Mouse (Mus musculus) MEL (cell line): Measurements from ENCODE around the gene Gnaq.

Source experiments
- CTCF ChIP-seq, 3 experiments: IDR thresholded peaks in 2 of 3; conservative IDR thresholded peaks in 1 of 3; 2 replicates each; pipeline ENCODE4 v1.5.1; 2011 to 2012; ENCODE audit warnings: low read length in 3 of 3, low read depth in 2 of 3, mild to moderate bottlenecking in 2 of 3, improper control_type of control experiment in 1 of 3, inconsistent platforms in 1 of 3, mixed read lengths in 1 of 3, moderate library complexity in 1 of 3; ENCODE audit not compliant: control insufficient read depth in 1 of 3, insufficient read depth in 1 of 3, poor library complexity in 1 of 3, severe bottlenecking in 1 of 3
- EP300 ChIP-seq, 2 experiments: IDR thresholded peaks; 2 replicates each; pipeline ENCODE4 v1.6.1; 2011; ENCODE audit warnings: improper control_type of control experiment in 2 of 2, low read length in 2 of 2, low read depth in 1 of 2, mild to moderate bottlenecking in 1 of 2
- HCFC1 ChIP-seq: IDR thresholded peaks from 2 replicates; pipeline ENCODE4 v1.6.1; 2012; ENCODE audit warnings: low read depth, mild to moderate bottlenecking, inconsistent platforms, low read length, improper control_type of control experiment, moderate library complexity
- JUND ChIP-seq: IDR thresholded peaks from 2 replicates; pipeline ENCODE4 v1.6.1; 2011; ENCODE audit warnings: low read depth, mild to moderate bottlenecking, improper control_type of control experiment, low read length
- KAT2A ChIP-seq: conservative IDR thresholded peaks from 2 replicates; pipeline ENCODE4 v1.6.1; 2012; ENCODE audit warnings: low read depth, low read length, improper control_type of control experiment, inconsistent platforms
- MEF2A ChIP-seq: IDR thresholded peaks from 2 replicates; pipeline ENCODE4 v1.6.1; 2014; ENCODE audit warnings: low read depth, mild to moderate bottlenecking, inconsistent platforms, low read length, improper control_type of control experiment; ENCODE audit not compliant: poor library complexity, insufficient replicate concordance, severe bottlenecking; ENCODE audit errors: extremely low read depth
- POLR2A ChIP-seq, 2 experiments: IDR thresholded peaks; 2 replicates each; pipeline ENCODE4 v1.6.1; 2011 to 2012; ENCODE audit warnings: low read length in 2 of 2, mild to moderate bottlenecking in 2 of 2, control low read depth in 1 of 2, improper control_type of control experiment in 1 of 2, low read depth in 1 of 2, moderate library complexity in 1 of 2; ENCODE audit not compliant: control insufficient read depth in 1 of 2, insufficient read depth in 1 of 2, poor library complexity in 1 of 2
- POLR2AphosphoS2 ChIP-seq: IDR thresholded peaks from 2 replicates; pipeline ENCODE4 v1.6.1; 2011; ENCODE audit warnings: low read length, improper control_type of control experiment
- TAL1 ChIP-seq: IDR thresholded peaks from 2 replicates; pipeline ENCODE4 v1.6.1; 2012; ENCODE audit warnings: mild to moderate bottlenecking, inconsistent platforms, low read length, moderate library complexity, mixed read lengths
- UBTF ChIP-seq: IDR thresholded peaks from 2 replicates; pipeline ENCODE4 v1.6.1; 2012; ENCODE audit warnings: low read depth, mild to moderate bottlenecking, inconsistent platforms, low read length, improper control_type of control experiment, moderate library complexity, borderline replicate concordance; ENCODE audit not compliant: insufficient read depth
- USF1 ChIP-seq: IDR thresholded peaks from 2 replicates; pipeline ENCODE4 v1.6.1; 2014; ENCODE audit warnings: low read depth, mild to moderate bottlenecking, inconsistent platforms, low read length, improper control_type of control experiment, moderate library complexity
- ZKSCAN1 ChIP-seq: IDR thresholded peaks from 2 replicates; pipeline ENCODE4 v1.6.1; 2012; ENCODE audit warnings: low read depth, mild to moderate bottlenecking, inconsistent platforms, low read length, improper control_type of control experiment, moderate library complexity
- ZMIZ1 ChIP-seq: IDR thresholded peaks from 2 replicates; pipeline ENCODE4 v1.6.1; 2012; ENCODE audit warnings: low read depth, mild to moderate bottlenecking, inconsistent platforms, low read length, improper control_type of control experiment, moderate library complexity

- TF ChIP-seq TAL1 = no peak
- TF ChIP-seq ZMIZ1 = no peak
- no peak for TF ChIP-seq USF1
- TF ChIP-seq POLR2AphosphoS2 = no peak
- no peak for TF ChIP-seq JUND
- no peak for TF ChIP-seq EP300 (IDR thresholded peaks at IDR 0.05; ENCODE audit: low read depth in 1 of 2, low read length in 2 of 2)
- TF ChIP-seq POLR2A (IDR thresholded peaks at IDR 0.05; ENCODE audit: control insufficient read depth in 1 of 2, insufficient read depth in 1 of 2, low read depth in 1 of 2, low read length in 2 of 2, poor library complexity in 1 of 2) = no peak
- TF ChIP-seq CTCF (IDR thresholded peaks at IDR 0.05 in 2 of 3, conservative IDR thresholded peaks at IDR 0.05 in 1 of 3; ENCODE audit: control insufficient read depth in 1 of 3, insufficient read depth in 1 of 3, low read depth in 2 of 3, low read length in 3 of 3, poor library complexity in 1 of 3, severe bottlenecking in 1 of 3) = no peak
- TF ChIP-seq UBTF = no peak
- no peak for TF ChIP-seq ZKSCAN1
- no peak for TF ChIP-seq HCFC1
- no peak for TF ChIP-seq KAT2A
- no peak for TF ChIP-seq MEF2A
Measured at GRCm38 (mm10) chr19:16201356-16201755, 68.7 kb downstream of the Gnaq start.
